Mouse (Mus musculus): ENCODE results near the gene Spats1. TPM values are rescaled to one million over a fixed set of nuclear protein-coding genes. Genes with fewer than 3 reads are reported as not detected.

Gene Spats1
- polyA plus RNA-seq (2015; fragmentation: Nextera tagmentation; extraction: Ambion mirVana): 0.39 and 2.3 TPM in 2 replicates

DNA sequence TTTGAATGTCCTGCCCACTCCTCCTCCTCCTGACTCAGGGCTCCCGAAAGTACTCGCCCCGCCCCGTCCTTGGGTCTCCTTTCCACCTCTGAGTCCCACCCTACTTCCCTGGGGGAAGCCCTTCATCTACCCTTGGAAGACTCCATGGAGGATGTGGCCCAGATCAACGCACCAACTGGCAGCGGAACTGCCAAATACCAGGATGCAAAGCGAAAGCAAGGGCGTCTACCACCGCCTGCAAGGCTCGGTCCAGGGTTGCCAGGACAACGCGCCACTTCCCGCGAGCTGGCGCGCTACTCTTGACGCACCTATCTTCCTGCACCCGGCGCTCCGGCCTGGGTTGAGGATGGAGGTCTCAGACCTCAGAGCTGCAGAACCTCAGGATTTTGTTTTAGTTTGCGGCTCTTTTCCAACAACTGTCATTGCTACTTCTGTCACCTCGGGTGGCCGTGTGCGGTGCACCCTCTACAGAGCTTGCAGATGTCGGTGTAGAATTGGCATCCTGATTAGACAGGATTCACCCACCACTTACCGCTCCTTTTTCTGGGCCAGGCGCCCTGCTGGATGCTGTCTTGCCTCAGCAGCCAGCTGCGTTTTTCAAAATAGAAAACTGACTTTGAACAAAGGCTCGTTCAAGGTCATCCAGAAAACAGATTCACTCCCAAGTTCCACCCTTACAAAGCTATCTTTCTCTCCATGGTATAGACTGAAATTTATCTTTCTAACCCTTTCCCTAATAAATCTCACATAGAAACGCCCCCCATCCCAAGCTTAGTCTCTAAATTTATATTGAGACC is at the start of gene Spats1:
Gene Spats1, minus strand, starts transcription at position 747 of the 797 bp plus-strand sequence.

DNA sequence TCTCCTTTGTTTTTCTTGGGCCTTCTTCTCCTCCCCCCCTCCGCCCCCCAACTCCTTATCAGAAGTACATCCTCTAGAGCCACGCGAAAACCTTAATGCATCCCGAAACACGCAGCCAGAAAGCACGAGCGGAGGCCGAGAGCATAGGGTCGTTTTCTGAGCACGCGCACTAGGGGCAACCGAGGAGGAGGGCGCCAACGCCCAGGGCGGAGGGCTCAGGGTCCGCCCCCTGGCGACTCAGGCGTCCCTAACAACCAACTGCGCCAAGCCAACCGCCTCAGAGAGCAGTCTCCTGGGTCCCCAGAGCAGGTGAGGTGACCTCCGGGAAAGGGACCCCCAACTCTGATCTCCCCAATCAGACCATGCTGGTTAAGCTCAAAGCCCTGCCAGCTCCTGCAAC is 48.0 kb upstream of the Spats1 start, which contains the start of gene Tcte1:
Gene Tcte1, plus strand, starts transcription at position 172 of the 400 bp plus-strand sequence.

DNA sequence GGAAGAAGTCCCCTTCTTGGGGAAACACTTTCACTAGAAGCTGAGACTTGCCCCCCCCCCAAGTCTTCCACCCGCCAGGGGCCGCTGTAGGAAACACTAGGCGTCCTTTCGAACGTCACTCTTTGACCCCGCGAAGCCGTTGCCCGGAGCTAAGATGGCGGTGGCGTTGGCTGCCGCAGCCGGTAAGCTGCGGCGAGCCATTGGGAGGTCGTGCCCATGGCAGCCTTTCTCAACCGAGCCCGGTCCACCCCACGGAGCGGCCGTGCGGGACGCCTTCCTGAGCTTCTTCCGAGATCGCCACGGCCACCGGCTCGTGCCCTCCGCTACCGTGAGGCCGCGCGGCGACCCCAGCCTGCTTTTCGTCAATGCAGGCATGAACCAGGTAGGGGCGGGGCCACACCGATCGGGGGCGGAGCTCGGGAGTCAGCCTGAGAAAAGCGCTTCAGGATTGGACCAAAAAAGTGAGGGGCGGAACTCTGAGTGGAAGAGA is 31.5 kb upstream of the Spats1 start, which contains the start of gene Aars2:
Gene Aars2, plus strand, starts transcription at position 142 of the 490 bp plus-strand sequence.

DNA sequence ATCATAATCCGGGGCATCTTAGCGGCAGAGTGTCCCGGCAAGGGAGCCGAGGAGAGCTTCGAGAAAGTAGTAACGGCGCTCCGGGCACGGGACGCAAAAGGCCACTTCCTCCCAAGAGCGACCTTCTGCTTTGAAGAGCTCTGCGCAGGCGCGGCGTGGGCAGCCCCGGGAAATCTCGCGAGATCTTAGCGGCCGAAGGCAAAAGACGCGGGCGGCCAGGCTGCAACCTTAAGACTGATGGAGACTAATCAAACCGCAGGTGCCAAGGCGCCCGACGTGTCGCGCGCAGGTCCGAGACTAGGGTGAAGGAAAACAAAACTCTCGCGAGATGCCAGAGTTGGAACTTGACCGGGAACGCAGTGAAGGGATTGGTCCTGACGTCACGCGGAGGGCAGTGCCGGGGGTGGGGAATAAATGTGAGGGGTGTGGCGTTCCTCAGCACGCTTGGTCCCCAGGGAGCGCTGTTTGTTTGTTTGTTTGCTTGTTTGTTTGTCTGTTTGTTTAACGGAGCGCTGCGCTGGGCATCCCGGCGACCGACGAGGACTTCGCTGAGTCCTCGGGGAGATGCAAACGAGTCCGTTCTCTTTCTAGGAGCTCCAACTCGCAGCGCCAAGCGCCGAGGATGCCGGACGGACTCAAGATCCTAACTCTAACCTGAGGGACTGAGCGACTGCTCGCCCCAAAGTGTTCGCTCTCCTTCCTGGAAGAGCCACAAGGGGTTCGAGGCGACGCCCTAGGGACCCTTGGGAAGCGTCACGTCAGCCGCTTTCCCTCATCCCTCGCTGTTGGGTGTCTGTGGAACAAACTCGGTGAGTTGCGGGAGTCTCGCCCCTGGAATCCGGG is 41.6 kb downstream of the Spats1 start, which contains the start of gene Cdc5l:
Gene Cdc5l, minus strand, starts transcription at position 319 of the 843 bp plus-strand sequence.

Other genes with a start within 250 kb of the Spats1 start
- gene Cdc5l, start 41.7 kb downstream of the Spats1 start, polyA plus RNA-seq (2015; fragmentation: Nextera tagmentation; extraction: Ambion mirVana): 24.7 and 31.6 TPM in 2 replicates
- 5.1 and 8.6 TPM in 2 replicates for gene Aars2, start 31.4 kb upstream of the Spats1 start, polyA plus RNA-seq (2015; fragmentation: Nextera tagmentation; extraction: Ambion mirVana)
- 0.06 and 0.47 TPM in 2 replicates for gene Tcte1, start 48.0 kb upstream of the Spats1 start, polyA plus RNA-seq (2015; fragmentation: Nextera tagmentation; extraction: Ambion mirVana)
- gene Tmem151b, start 74.3 kb upstream of the Spats1 start, polyA plus RNA-seq (2015; fragmentation: Nextera tagmentation; extraction: Ambion mirVana): 1.2 and 5.1 TPM in 2 replicates
- gene Nfkbie, start 80.3 kb upstream of the Spats1 start, polyA plus RNA-seq (2015; fragmentation: Nextera tagmentation; extraction: Ambion mirVana): 3.6 and 4.3 TPM in 2 replicates
- 143 and 167 TPM in 2 replicates for gene Slc35b2, start 88.5 kb upstream of the Spats1 start, polyA plus RNA-seq (2015; fragmentation: Nextera tagmentation; extraction: Ambion mirVana)
- 726 and 876 TPM in 2 replicates for gene Hsp90ab1, start 97.9 kb upstream of the Spats1 start, polyA plus RNA-seq (2015; fragmentation: Nextera tagmentation; extraction: Ambion mirVana)
- 94.3 and 154 TPM in 2 replicates for gene Slc29a1, start 124.2 kb upstream of the Spats1 start, polyA plus RNA-seq (2015; fragmentation: Nextera tagmentation; extraction: Ambion mirVana)
- gene Mymx, start 126.7 kb upstream of the Spats1 start, polyA plus RNA-seq (2015; fragmentation: Nextera tagmentation; extraction: Ambion mirVana): 0.17 and 0.74 TPM in 2 replicates
- gene Capn11, start 183.9 kb upstream of the Spats1 start, polyA plus RNA-seq (2015; fragmentation: Nextera tagmentation; extraction: Ambion mirVana): 0.10 and 0.76 TPM in 2 replicates
- gene Mrpl14, start 210.9 kb upstream of the Spats1 start, polyA plus RNA-seq (2015; fragmentation: Nextera tagmentation; extraction: Ambion mirVana): 265 and 310 TPM in 2 replicates
- 26.0 and 27.7 TPM in 2 replicates for gene Tmem63b, start 211.5 kb upstream of the Spats1 start, polyA plus RNA-seq (2015; fragmentation: Nextera tagmentation; extraction: Ambion mirVana)